Mouse (Mus musculus): Measurements from ENCODE around the gene Hoxc8.

DNA sequence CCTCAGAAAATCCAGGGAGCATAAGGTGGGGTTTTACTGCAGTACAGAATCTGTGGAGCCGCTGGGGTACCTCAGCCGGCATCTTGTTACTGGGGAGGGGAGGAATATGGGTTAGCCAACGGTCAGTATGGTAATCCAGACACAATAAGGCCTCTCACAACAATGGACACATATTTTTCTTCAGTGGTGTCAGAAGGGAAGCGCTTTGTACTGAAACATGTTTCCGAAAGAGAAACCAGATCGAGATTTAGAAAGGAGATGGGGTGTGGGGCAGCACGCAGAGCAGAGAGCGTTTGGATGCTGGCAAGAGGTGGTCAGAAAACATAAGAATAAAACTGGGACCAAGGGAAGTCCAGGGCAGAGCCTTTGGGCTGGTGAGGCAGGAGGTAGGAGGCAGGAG lies 39.7 kb downstream of the Hoxc8 start:
- no peak for TF ChIP-seq POLR2A (IDR thresholded peaks at IDR 0.05; ENCODE audit: control insufficient read depth in 1 of 2, insufficient read depth in 1 of 2, low read depth in 1 of 2, low read length in 2 of 2, poor library complexity in 1 of 2)
- TF ChIP-seq USF2 (IDR thresholded peaks at IDR 0.05; ENCODE audit: borderline replicate concordance in 1 of 2, insufficient read depth in 1 of 2, low read depth in 1 of 2, low read length in 2 of 2): no peak
- no peak for TF ChIP-seq GABPA (IDR thresholded peaks at IDR 0.05; ENCODE audit: low read depth, low read length)
- TF ChIP-seq CTCF (IDR thresholded peaks at IDR 0.05 in 2 of 3, conservative IDR thresholded peaks at IDR 0.05 in 1 of 3; ENCODE audit: control insufficient read depth in 1 of 3, insufficient read depth in 1 of 3, low read depth in 2 of 3, low read length in 3 of 3, poor library complexity in 1 of 3, severe bottlenecking in 1 of 3): no peak
- no peak for TF ChIP-seq NRF1 (IDR thresholded peaks at IDR 0.05; ENCODE audit: insufficient read depth, low read depth, low read length, poor library complexity, severe bottlenecking)
- no peak for TF ChIP-seq MAX (IDR thresholded peaks at IDR 0.05; ENCODE audit: low read length)
- TF ChIP-seq E2F4 (IDR thresholded peaks at IDR 0.05; ENCODE audit: borderline replicate concordance, low read depth, low read length): no peak
- no peak for TF ChIP-seq POLR2AphosphoS5 (IDR thresholded peaks at IDR 0.05; ENCODE audit: borderline replicate concordance, low read depth, low read length)
- TF ChIP-seq ELF1 (IDR thresholded peaks at IDR 0.05; ENCODE audit: low read depth, low read length): no peak
- TF ChIP-seq GATA1 (IDR thresholded peaks at IDR 0.05; ENCODE audit: low read depth, low read length): no peak
